Mouse (Mus musculus) E14TG2a.4 (cell line): ENCODE data around the gene Prr29.

Experiments used
- CTCF ChIP-seq: conservative IDR thresholded peaks from 2 replicates; pipeline ENCODE4 v1.5.1; 2014; ENCODE audit warnings: low read length
- NANOG ChIP-seq: IDR thresholded peaks from 2 replicates; pipeline ENCODE4 v1.6.1; 2014; ENCODE audit warnings: borderline replicate concordance, low read length, mixed read lengths
- POU5F1 ChIP-seq: IDR thresholded peaks from 2 replicates; pipeline ENCODE4 v1.6.1; 2014; ENCODE audit warnings: low read length, borderline replicate concordance

GRCm38 (mm10) chr11:106366316-106366715 is 1.0 kb downstream of the Prr29 start:
- TF ChIP-seq CTCF (peak; percentile 92), NANOG (no peak), POU5F1 (no peak)
